Mouse (Mus musculus): ENCODE data around the gene Csmd2.
"Not testable (repeated sequence)": the region's sequence is repeated elsewhere in the genome, so short reads cannot be mapped to it uniquely, and the experiment has no call there.

The Csmd2 gene

GRCm38 (mm10) chr4:128042626-128043025 lies 55.0 kb downstream of the Csmd2 start:
- DNase-seq (ENCODE audit: low read depth): no peak

DNA sequence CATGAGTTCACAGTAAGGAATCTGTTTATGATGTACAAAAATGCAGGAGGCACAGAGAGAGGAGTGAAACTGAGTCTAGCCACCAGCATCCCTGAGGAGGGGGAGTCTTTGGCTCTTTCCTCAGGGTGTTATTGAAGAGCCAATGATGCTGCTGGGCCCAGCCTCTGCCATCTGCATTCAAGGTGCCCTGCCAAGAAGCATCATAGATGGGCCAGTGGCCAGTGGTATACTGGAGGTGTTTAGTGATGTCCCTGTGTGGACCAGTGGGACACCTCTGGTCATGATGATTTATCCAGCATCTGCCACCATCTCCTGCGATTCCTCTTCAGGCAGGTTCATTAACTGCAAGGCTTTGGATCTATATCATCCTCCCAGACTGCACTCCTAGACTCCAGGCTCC lies 61.1 kb downstream of the Csmd2 start:
- DNase-seq (ENCODE audit: low read depth): no peak

GRCm38 (mm10) chr4:128052701-128053100 lies 65.0 kb downstream of the Csmd2 start:
- DNase-seq (ENCODE audit: low read depth): no peak

- not testable (repeated sequence) for DNase-seq (ENCODE audit: low read depth)
Observed at GRCm38 (mm10) chr4:128061274-128061673, 73.6 kb downstream of the Csmd2 start.

DNA sequence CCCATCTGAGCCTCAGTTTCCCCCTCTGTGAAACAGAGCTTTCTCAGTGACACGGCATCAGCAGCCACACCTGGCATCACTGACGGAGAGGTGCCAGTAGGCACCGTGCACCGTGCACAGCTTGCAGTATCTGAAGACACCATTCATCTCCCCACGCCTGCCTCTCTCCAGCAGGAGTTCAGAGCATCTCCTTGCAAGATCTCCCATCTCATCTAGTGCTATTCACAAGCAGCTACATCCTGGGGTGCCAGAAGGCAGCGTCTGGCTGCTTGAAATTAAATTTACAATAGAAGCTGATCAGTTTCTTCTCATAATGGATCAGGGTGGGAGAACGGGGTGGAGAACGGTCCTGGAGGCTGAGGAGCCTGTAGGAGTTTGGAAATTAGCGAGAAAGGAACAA lies 79.5 kb downstream of the Csmd2 start:
- no peak for DNase-seq (ENCODE audit: low read depth)

DNA sequence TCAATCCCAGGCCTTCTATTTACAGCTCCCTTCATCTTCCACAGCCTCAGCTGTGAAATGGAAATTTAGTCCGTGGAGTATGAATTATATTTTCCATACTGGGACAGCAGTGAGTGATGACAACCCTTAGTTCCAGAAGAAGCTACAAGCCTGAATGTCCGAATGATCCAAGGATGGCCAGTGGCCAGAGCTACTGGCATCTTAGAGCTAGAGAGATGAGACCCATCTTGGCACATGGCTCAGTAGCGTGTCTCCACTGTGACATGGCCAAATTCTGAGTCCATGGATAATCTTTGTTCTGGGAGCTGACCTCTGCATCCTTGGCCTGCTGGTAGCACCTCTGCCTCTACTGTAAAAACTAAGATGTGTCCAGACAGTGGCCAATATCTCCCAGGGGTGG lies 96.8 kb downstream of the Csmd2 start:
- no peak for DNase-seq (ENCODE audit: low read depth)

DNA sequence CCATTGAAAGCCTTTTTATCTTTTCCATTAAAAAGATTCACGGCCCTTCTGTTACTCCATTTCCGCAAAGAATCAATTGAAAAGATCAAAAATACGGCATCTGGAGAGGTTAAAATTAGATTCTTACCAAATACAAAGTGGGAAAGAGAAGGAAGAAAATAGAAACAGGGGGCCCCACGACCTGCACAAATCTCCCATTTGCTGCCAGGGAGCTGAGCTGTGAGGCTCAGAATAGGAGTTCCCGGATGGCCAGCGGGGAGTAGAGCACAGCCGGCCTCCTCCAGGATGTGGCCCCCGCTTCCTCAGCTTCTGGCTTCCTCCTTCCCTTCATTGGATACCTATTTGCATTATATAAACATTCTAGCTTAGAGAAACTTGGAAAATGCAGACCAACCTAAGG lies 97.4 kb downstream of the Csmd2 start:
- DNase-seq (ENCODE audit: low read depth): no peak

DNA sequence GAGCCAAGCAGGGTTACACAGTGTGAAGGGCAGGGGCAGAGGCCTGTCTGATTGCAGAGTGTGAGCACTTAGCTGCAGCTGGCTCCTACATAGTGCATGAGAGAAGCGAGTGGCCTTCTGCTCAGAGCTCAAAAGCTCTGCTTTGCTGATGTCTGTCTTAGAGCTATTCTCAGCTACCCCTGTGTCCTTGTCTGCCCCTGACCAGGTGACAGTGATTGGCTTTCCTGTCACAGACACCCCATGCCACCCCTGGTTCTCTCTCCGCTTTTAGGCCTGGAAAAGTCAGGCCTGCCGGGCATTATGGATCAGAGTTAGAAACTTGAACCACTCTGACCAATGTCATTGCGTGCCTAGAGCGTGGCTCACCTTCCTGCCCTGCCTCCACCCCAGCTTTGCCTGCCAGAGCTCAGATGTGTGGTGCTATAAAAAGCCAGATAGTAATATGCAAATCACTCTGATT lies 99.5 kb downstream of the Csmd2 start:
- DNase-seq (ENCODE audit: low read depth): no peak

DNA sequence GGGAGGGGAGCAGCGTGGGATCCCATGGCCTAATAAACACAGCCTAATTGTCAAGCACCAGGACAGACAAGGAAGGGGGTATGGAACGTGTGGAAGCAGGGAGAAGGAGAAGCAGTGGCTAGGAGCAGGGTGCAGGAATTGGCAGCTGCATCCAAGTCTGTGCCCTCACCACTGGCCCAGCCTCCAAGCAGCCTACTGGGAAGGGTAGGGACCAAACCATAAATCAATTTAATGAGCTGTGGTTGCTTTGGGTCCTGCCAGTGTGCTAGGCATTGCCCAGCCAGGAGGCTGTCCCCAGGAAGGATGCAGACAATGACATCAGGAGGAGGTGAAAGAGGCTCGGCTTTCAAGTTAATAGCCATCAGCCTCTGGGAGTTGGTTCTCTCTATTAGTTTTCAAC lies 100.0 kb downstream of the Csmd2 start:
- no peak for DNase-seq (ENCODE audit: low read depth)

- no peak for DNase-seq (ENCODE audit: low read depth)
Observed at GRCm38 (mm10) chr4:128088264-128088663, 100.6 kb downstream of the Csmd2 start.

DNA sequence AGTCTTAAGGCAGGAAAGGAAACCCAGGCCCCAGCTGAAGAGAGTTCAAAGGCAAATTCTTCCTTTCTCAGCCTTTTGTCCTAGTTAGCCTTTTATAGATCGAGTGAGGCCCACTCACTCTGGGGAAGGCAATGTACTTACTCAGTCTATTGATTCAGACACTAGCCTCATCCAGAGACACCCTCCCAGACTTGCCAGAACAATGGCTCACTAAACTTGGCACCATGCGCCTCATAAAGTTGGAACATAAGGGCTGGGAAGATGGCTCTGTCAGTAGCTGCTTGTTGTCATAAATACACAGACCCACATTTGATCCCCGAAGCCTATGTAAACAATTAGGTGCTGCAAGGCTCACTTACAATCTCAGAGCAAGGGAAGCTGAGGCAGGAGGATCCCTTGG lies 104.3 kb downstream of the Csmd2 start:
- no peak for DNase-seq (ENCODE audit: low read depth)

DNA sequence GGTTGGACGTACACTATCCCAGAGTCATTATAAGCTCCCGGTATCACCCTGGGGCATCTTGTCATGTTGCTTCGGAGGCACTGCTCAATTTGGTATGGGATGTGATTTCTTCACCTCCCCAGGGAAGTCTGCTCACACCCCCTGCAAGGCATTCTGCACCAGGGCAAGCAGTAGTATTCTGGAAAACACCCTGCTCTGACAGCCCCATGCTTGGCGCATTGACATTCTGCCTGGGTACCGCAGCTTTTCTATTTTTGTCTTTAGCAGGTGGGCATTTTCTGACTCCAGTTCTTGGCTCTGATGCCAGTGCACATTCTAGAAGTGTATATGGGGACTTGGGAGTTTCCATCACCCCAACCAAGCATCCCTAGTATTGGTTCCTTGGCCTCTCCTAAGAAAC lies 111.9 kb downstream of the Csmd2 start:
- no peak for DNase-seq (ENCODE audit: low read depth)

DNA sequence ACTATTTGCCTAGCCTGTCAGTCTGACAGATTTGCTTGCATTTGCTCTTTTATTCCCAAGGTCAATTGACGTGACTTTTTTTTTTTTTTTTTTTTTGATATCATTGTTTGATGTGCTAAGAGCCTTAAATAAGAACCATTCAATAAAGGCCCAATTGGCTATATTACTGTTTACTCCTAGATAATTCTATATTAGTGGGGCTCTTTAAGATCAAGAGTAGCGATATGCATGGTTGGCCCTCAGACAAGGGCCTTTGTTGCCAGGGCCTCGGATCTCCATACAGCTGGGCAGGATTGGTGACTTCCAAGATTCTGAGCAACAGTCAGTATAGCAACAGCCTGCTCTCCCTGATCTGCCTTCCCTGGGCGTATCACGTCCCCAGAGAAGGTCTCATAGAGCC lies 112.9 kb downstream of the Csmd2 start:
- no peak for DNase-seq (ENCODE audit: low read depth)

- DNase-seq (ENCODE audit: low read depth): no peak
Observed at GRCm38 (mm10) chr4:128116331-128116730, 128.7 kb downstream of the Csmd2 start.

GRCm38 (mm10) chr4:128123281-128123680 lies 135.6 kb downstream of the Csmd2 start:
- DNase-seq (ENCODE audit: low read depth): no peak

GRCm38 (mm10) chr4:128124738-128125137 lies 137.1 kb downstream of the Csmd2 start:
- no peak for DNase-seq (ENCODE audit: low read depth)

GRCm38 (mm10) chr4:128128546-128128945 lies 140.9 kb downstream of the Csmd2 start:
- no peak for DNase-seq (ENCODE audit: low read depth)

DNA sequence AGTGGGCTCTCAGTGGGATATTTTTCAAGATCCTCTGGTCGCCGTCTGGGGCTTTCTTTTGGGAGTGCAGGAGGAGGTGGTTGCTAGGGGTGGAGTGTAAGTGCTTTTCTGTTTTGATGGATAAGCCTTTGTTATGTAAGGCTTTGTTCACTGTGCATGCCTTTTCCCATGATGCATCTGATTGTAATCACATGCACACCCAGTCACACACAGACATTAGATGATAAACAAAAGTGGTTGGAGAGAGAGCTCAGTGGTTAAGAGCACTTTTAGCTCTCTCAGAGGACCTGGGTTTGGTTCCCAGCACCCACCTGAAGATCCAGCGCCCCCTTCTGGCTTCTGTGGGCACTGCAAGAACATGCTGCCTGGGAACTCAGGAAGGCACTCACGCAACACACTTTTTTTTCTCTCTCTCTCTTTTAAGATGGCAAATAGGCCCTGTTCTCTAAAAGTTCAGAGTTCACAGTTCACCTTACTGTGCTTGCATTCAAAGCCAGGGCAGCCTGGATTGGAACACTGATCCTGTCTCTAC lies 143.0 kb downstream of the Csmd2 start:
- DNase-seq (ENCODE audit: low read depth): no peak

DNA sequence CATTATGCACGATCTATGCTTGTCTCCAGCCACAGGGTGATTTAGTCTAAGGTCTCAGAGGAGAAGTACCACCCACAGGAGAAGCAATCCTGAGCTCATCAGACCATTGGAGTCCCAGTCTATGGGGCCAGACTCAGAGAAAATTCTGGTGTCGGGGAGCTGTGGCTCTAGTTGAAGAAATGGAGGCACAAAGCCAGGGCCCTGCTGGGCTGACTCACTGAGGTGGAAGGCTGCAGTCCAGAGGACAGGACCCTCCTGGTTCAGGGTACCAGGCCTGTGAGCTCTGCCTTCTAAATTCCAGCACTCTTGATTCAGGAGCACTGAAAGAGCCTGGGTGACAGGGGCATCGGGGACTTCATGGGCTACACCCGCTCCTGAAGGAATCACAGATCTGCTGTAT lies 144.0 kb downstream of the Csmd2 start:
- no peak for DNase-seq (ENCODE audit: low read depth)

DNA sequence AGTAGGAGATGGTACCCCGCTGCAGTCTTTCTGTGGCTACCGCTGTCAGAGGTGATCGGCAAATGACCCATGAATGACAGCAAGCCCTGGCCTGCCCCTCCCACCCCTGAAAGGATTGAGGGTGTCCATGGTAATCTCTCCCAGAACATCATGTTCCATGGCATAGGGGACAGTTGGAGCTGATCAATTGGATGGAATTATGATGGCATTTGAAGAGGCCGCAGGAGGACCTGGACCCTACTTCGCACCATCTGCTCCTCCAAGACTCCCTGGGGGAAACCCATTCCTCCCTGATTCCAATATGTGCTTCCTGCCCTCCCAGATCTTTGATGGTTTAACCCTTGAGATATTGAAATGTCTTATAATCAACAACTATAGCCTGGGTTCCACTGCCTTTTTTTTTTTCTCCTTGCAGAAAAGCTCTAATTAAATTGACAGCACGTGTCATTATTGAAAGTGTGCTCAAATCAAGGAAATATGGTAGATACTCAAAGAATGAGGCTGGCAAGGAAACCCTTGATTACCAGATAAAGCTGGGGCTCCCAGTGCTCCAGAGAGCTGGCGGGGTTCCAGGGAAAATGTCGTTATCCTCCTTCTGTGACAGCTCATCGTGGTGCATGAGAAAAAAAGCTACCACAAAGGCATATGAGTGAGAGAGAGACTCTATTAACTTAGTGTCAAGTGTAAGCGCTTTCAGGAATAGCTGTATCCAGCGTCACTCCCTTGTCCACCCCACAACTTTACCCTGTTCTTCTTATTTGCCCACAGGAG lies 145.4 kb downstream of the Csmd2 start:
- no peak for DNase-seq (ENCODE audit: low read depth)

DNA sequence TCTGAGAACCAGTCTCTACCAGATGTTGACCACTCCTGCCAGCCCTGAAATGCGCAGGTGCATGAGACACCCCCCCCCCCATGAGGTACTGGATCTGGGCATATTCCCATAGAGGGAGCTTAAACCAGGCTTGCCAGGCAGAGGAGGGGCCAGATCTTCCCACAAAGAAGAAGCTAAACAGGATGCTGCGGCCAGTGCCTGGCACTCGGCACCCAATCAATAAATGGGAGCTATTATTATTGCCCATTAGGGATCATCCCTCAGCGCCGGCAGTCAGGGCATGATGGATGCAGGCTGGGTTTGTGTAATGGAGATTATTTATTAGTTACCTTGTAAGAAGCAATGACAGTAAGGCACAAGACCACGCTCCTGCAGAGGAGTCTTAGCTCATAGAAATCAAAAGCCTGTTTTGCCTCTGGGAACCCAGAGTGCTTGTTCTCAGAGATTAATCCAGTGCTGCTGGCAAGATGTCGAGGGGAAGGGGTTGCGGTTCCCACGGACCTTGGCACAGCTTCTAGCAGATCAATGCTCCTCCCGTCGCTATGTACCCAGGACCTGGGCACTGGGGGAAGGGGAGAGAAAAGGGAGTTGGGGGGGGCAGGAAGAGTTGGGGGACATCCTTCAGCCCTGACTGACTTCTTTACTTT lies 146.8 kb downstream of the Csmd2 start:
- no peak for DNase-seq (ENCODE audit: low read depth)

GRCm38 (mm10) chr4:128135014-128135622 lies 147.5 kb downstream of the Csmd2 start:
- DNase-seq (ENCODE audit: low read depth): no peak

- DNase-seq (ENCODE audit: low read depth): no peak
Observed at GRCm38 (mm10) chr4:128139991-128140390, 152.3 kb downstream of the Csmd2 start.
